Comparison of ENCODE assay signal across 8 mouse cellular contexts in the genomic region with DNA sequence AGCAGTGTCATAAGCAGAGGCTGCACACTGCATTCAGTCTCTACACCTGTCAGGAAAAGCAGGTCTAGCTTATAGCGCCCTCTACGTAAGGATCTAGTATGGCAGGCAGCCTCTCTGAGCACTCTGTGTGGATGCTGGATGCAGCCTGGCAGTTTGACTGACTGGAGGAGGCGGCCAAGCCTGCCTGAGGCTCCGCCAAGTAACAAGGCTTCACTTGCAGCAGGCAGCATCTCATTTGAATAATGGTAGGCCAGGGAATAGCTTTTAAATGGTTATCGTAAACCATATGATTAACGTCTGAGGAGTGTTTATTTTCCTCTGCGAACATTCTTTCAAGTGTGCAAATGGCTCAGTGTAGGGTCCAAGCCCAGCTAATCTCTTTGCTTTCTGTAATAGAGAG.
DNase-seq lines count a peak whose midpoint lies in the region; ATAC-seq and TF ChIP-seq lines count a peak whose summit lies in the region.

No protein-coding gene starts in this region.

- 34% methylated on average over 7 of the region's 7 CpGs for WGBS in forebrain, embryonic 14.5 days
- 33% methylated on average over 7 of the region's 7 CpGs for WGBS in midbrain, embryonic 16.5 days

- H3K4me2 ChIP-seq in forebrain, embryonic 14.5 days (ENCODE audit: low read length), result no peak overlapping the region
- H3K4me2 ChIP-seq in midbrain, embryonic 16.5 days (ENCODE audit: low read length), result peak overlapping the region; percentile 15

- H3K4me1 ChIP-seq in G1E (ENCODE audit: insufficient read depth, low read depth, low read length), result no peaks in the 10 kb centered on the region
- H3K4me1 ChIP-seq in forebrain, embryonic 14.5 days (ENCODE audit: control insufficient read depth, insufficient read depth, low read length), result peaks cover 12% of the 10 kb centered on the region
- peaks cover 24% of the 10 kb centered on the region for H3K4me1 ChIP-seq in midbrain, embryonic 16.5 days (ENCODE audit: control insufficient read depth, insufficient read depth, low read length)

- intact Hi-C loops in gastrocnemius, adult 2 months (cut with DNase I), result loop anchor here (10.0 kb wide), 1 partner anchor 494 kb away; no protein-coding TSS in a partner anchor

- no peak overlapping the region for H3K9ac ChIP-seq in forebrain, embryonic 14.5 days (ENCODE audit: low read length)
- H3K9ac ChIP-seq in midbrain, embryonic 16.5 days (ENCODE audit: low read depth, low read length), result no peak overlapping the region

- no peak for ATAC-seq in G1E (ENCODE audit: extremely low read depth, insufficient number of reproducible peaks, low FRiP score, poor library complexity, severe bottlenecking)
- peak; percentile 79 for ATAC-seq in forebrain, embryonic 14.5 days
- peak; percentile 38; the same call in 1 of the 2 replicates for ATAC-seq in midbrain, embryonic 16.5 days

- peaks cover 3% of the 10 kb centered on the region for H3K27me3 ChIP-seq in G1E (ENCODE audit: insufficient read depth, low read length)
- peaks cover 23% of the 10 kb centered on the region for H3K27me3 ChIP-seq in forebrain, embryonic 14.5 days (replicated peaks; ENCODE audit: control insufficient read depth, insufficient read depth, low read length)
- H3K27me3 ChIP-seq in midbrain, embryonic 16.5 days (ENCODE audit: control insufficient read depth, insufficient read depth, low read depth, low read length), result no peaks in the 10 kb centered on the region

- TF ChIP-seq CTCF in gastrocnemius, adult 2 months (IDR thresholded peaks at IDR 0.05), result peak; percentile 57
- peak; percentile 28; the same call in 1 of the 2 replicates for TF ChIP-seq CTCF in G1E (IDR thresholded peaks at IDR 0.05; ENCODE audit: low read depth, low read length)

- DNase-seq in gastrocnemius, adult 2 months, result no peak
- no peak for DNase-seq in gastrocnemius, adult 8-10 months (ENCODE audit: low spot score in 2 of 2)
- DNase-seq in G1E (ENCODE audit: low spot score), result no peak
- DNase-seq in forebrain, embryonic 14.5 days (ENCODE audit: low spot score), result peak; percentile 88
- peak; percentile 25 to 66 for DNase-seq in kidney, postnatal 36 days
- no peak for DNase-seq in ovary, adult 18-20 months (ENCODE audit: low spot score)
- no peak for DNase-seq in layer of hippocampus, postnatal 14 days (ENCODE audit: low spot score in 2 of 2)

- H3K27ac ChIP-seq in gastrocnemius, adult 2 months, result no peak overlapping the region
- no peak overlapping the region; the same call in 1 of the 2 replicates for H3K27ac ChIP-seq in forebrain, embryonic 14.5 days (ENCODE audit: low read depth, low read length)
- H3K27ac ChIP-seq in midbrain, embryonic 16.5 days (ENCODE audit: low read length), result peak overlapping the region; percentile 94

- H3K4me3 ChIP-seq in gastrocnemius, adult 2 months, result no peak overlapping the region
- H3K4me3 ChIP-seq in G1E (ENCODE audit: low read depth, low read length), result no peak overlapping the region
- no peak overlapping the region for H3K4me3 ChIP-seq in forebrain, embryonic 14.5 days (ENCODE audit: low read depth, low read length)
- no peak overlapping the region for H3K4me3 ChIP-seq in midbrain, embryonic 16.5 days (ENCODE audit: low read depth, low read length)

- H3K36me3 ChIP-seq in G1E (replicated peaks), result no peaks in the 10 kb centered on the region
- H3K36me3 ChIP-seq in forebrain, embryonic 14.5 days (ENCODE audit: control insufficient read depth, insufficient read depth, low read length), result no peaks in the 10 kb centered on the region
- H3K36me3 ChIP-seq in midbrain, embryonic 16.5 days (ENCODE audit: control insufficient read depth, insufficient read depth, low read length), result peaks cover 2% of the 10 kb centered on the region; the same call in 1 of the 2 replicates

- H3K9me3 ChIP-seq in G1E (replicated peaks), result peaks cover 12% of the 10 kb centered on the region; the same call in 1 of the 2 replicates
- H3K9me3 ChIP-seq in forebrain, embryonic 14.5 days (replicated peaks; ENCODE audit: control insufficient read depth, low read length), result no peaks in the 10 kb centered on the region
- peaks cover 2% of the 10 kb centered on the region; the same call in 1 of the 2 replicates for H3K9me3 ChIP-seq in midbrain, embryonic 16.5 days (replicated peaks; ENCODE audit: control insufficient read depth, low read length, poor library complexity, severe bottlenecking)

Comparison
In these comparisons a context has a peak if more than half of its experiments do, and no peak if none do; other contexts are left out.
1. DNase-seq: peak in forebrain, embryonic 14.5 days (single experiment) and kidney, postnatal 36 days (2 of 2); none in gastrocnemius, adult 2 months (single experiment), gastrocnemius, adult 8-10 months (0 of 2), G1E (single experiment), ovary, adult 18-20 months (single experiment) and layer of hippocampus, postnatal 14 days (0 of 2).